Mouse (Mus musculus) C2C12 (cell line): ENCODE results near the gene Kitl.

Experiments used
- CTCF ChIP-seq: IDR thresholded peaks from one replicate; pipeline ENCODE4 v1.5.1; 2011; ENCODE audit not compliant: control insufficient read depth, insufficient read depth, insufficient read length
- FOSL1 ChIP-seq: IDR thresholded peaks from one replicate; pipeline ENCODE4 v1.8.0; 2011; ENCODE audit warnings: mild to moderate bottlenecking, low read length; ENCODE audit not compliant: poor library complexity, insufficient read depth, severe bottlenecking
- MAX ChIP-seq: IDR thresholded peaks from one replicate; pipeline ENCODE4 v1.6.1; 2011; ENCODE audit warnings: mild to moderate bottlenecking, control low read depth
- MYOD1 ChIP-seq: IDR thresholded peaks from one replicate; pipeline ENCODE4 v1.6.1; 2011; ENCODE audit warnings: low read depth; ENCODE audit not compliant: control insufficient read depth, insufficient read length
- MYOG ChIP-seq: IDR thresholded peaks from one replicate; pipeline ENCODE4 v1.6.1; 2011; ENCODE audit not compliant: control insufficient read depth, insufficient read length; ENCODE audit errors: extremely low read depth
- USF1 ChIP-seq: IDR thresholded peaks from one replicate; pipeline ENCODE4 v1.6.1; 2011; ENCODE audit warnings: low read depth, mild to moderate bottlenecking, control low read depth, moderate library complexity

GRCm38 (mm10) chr10:100025665-100026064 lies 10.2 kb downstream of the Kitl start:
- no peak for TF ChIP-seq FOSL1
- TF ChIP-seq CTCF, result no peak
- TF ChIP-seq MYOD1, result no peak
- TF ChIP-seq USF1, result no peak
- TF ChIP-seq MYOG, result no peak
- no peak for TF ChIP-seq MAX
